Mouse (Mus musculus) hindbrain, postnatal 0 days (tissue): ENCODE measurements at regions not wholly inside any gene's neighbourhood (a gene's known extent, or its start where the extent isn't known, plus 50 kb on each side); places are given as distances from the start of the nearest gene placed in this dataset.

Experiments used
- ATAC-seq: fragments of 200-750 bp; cut with Nextera tagmentation; 2 replicates; pipeline ENCODE4 v1.8.0; 2017; ENCODE audit warnings: mild to moderate bottlenecking, moderate TSS enrichment, moderate library complexity
- DNase-seq: peaks from one replicate; pipeline ENCODE4 v3.0.0-alpha.2; 2015; ENCODE audit warnings: low spot score
- H3K27ac ChIP-seq: fragments of 300-500 bp; sonication (generic); 2 replicates; pipeline ENCODE4 v1.5.1; 2014; ENCODE audit warnings: mild to moderate bottlenecking
- H3K27me3 ChIP-seq: fragments of 300-500 bp; sonication (generic); 2 replicates; pipeline ENCODE4 v1.6.1; 2014; ENCODE audit warnings: low read length, mixed read lengths; ENCODE audit not compliant: insufficient read depth
- H3K36me3 ChIP-seq: fragments of 300-500 bp; sonication (generic); 2 replicates; pipeline ENCODE4 v1.6.1; 2014; ENCODE audit warnings: low read length, mixed read lengths; ENCODE audit not compliant: insufficient read depth
- H3K4me1 ChIP-seq: fragments of 300-500 bp; sonication (generic); 2 replicates; pipeline ENCODE4 v1.6.1; 2014; ENCODE audit warnings: antibody characterized with exemption, low read length, mixed read lengths; ENCODE audit not compliant: insufficient read depth
- H3K4me2 ChIP-seq: fragments of 300-500 bp; sonication (generic); 2 replicates; pipeline ENCODE4 v1.6.1; 2014; ENCODE audit warnings: low read depth, mild to moderate bottlenecking, low read length, moderate library complexity, mixed read lengths
- H3K4me3 ChIP-seq: fragments of 300-500 bp; sonication (generic); 2 replicates; pipeline ENCODE4 v1.5.1; 2014; ENCODE audit warnings: low read length
- H3K9ac ChIP-seq: fragments of 300-500 bp; sonication (generic); replicated peaks from 2 replicates; pipeline ENCODE4 v1.6.1; 2014; ENCODE audit warnings: mild to moderate bottlenecking, low read length, moderate library complexity, mixed read lengths
- H3K9me3 ChIP-seq: fragments of 300-500 bp; sonication (generic); 2 replicates; pipeline ENCODE4 v1.6.1; 2016; ENCODE audit warnings: low read length, mixed read lengths
- CTCF ChIP-seq: IDR thresholded peaks from 2 replicates; pipeline ENCODE4 v1.5.1; 2016; ENCODE audit warnings: antibody characterized with exemption, control low read depth, low read depth
- WGBS: fragments of 180-500 bp; shearing (Covaris S2); extraction: QIAGEN DNeasy Blood & Tissue Kit; methylation state at CpG from one replicate; pipeline ENCODE4 v1.1.7; 2014; 5-methylcytosine and 5-hydroxymethylcytosine counted together
- microRNA-seq, 2 experiments: library from miRNA; unstranded; fragments of <30 nt; microRNA quantifications; one replicate each; pipeline ENCODE4; 2016

DNA sequence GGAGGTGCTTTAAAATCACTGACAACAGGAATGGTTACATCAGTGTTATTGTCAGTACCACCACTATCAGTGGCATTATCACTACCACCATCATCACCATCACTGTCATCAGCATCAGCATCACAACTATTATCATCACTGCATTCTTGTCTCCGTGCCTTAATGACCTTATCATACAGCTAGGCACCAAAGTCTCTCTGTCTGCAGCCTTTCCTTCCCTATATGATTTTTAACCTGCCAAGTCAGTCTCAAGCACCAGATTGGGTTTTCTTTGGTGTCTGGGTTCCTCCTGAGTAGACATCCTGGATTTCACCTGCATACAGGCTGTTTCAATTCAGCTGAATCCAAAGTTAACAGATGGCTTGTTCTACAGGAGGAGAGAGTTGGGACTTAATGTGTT is 78.9 kb upstream of the Api5 start:
- ATAC-seq (no peak), DNase-seq (no peak)
- 82% methylated on average over 1 of the region's 1 CpGs for WGBS
- Histone ChIP-seq H3K9me3 (no peaks in the 10 kb centered on the region), H3K4me2 (no peak overlapping the region), H3K27me3 (no peaks in the 10 kb centered on the region), H3K4me3 (no peak overlapping the region), H3K4me1 (no peaks in the 10 kb centered on the region), H3K9ac (no peak overlapping the region), H3K27ac (no peak overlapping the region), H3K36me3 (no peaks in the 10 kb centered on the region)
- no peak for TF ChIP-seq CTCF

DNA sequence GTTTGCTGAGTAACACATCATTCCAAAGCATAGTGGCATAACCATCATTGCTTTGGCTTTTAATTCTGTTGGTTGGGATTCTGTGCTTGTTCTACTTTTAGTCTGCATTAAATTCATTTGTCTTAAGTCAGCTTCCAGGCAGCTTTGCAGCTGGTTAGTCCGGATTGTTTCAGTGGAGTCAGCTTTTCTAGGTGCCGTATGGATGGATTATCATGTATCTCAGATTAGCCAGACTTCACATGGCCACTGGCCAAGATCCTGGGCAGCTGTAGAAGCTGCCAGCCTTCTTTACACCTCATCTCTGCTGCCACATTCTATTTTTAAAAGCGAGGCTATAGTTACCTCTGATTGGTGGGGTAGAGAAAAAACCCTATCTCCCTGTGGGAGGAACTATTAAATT is 74.1 kb upstream of the Api5 start:
- Histone ChIP-seq H3K27ac (no peak overlapping the region), H3K9ac (no peak overlapping the region), H3K4me1 (no peaks in the 10 kb centered on the region), H3K4me2 (no peak overlapping the region), H3K4me3 (no peak overlapping the region), H3K9me3 (no peaks in the 10 kb centered on the region), H3K27me3 (no peaks in the 10 kb centered on the region), H3K36me3 (no peaks in the 10 kb centered on the region)
- DNase-seq (peak; percentile 44), ATAC-seq (no peak)
- TF ChIP-seq CTCF, result no peak
- 55% methylated on average over 3 of the region's 3 CpGs for WGBS

DNA sequence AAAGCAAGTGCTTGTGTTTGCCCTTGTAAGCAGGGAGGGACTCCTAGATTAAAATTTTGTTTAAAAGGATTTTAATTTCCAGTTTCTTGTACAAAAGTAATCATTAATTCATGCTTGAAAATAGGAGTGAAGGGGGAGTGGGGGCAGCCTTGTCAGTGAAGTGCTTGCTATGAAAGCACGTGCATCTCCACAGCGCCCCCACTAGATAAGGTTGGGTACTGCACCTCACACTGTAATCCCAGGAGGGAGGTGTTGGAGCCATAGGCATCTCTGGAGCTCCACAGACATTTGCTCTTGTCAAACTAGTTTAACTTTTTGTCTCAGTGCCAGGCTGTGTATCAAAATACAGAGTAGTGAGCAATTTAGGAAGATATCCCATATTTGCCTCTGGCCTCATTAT is 62.7 kb upstream of the Api5 start:
- peak; percentile 46 for TF ChIP-seq CTCF
- H3K9me3 ChIP-seq, result no peaks in the 10 kb centered on the region
- H3K36me3 ChIP-seq, result no peaks in the 10 kb centered on the region
- WGBS, result 45% methylated on average over 2 of the region's 2 CpGs
- H3K27ac ChIP-seq, result no peak overlapping the region
- no peak overlapping the region for H3K4me3 ChIP-seq
- DNase-seq, result no peak
- H3K4me1 ChIP-seq, result no peaks in the 10 kb centered on the region
- no peak overlapping the region for H3K9ac ChIP-seq
- no peaks in the 10 kb centered on the region for H3K27me3 ChIP-seq
- H3K4me2 ChIP-seq, result no peak overlapping the region
- no peak for ATAC-seq

DNA sequence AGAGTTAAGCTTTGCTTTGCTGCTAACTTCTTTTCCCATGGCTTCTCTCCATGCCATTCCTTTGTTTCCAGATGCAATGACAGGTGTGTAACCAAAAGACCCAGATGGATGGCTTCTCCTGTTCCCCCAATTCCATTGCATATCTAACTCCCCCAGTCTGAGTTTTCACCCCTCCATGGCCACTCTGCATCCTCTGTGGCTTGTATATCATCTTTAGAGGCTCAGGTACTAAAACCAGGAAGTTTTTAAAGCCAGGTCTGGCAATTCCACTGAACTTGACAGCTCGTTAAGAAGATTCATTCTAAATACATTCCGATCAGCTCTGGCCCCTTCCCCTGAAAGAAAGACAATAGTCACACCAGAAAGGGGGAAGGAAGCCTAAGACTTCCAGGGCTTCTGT is 60.6 kb upstream of the Api5 start:
- WGBS, result 69% methylated on average over 2 of the region's 2 CpGs

More for the DNA sequence above, 60.6 kb upstream of the Api5 start:
- no peaks in the 10 kb centered on the region for H3K27me3 ChIP-seq
- H3K4me3 ChIP-seq, result no peak overlapping the region
- no peak overlapping the region for H3K4me2 ChIP-seq
- H3K27ac ChIP-seq, result no peak overlapping the region
- no peaks in the 10 kb centered on the region for H3K4me1 ChIP-seq
- H3K9me3 ChIP-seq, result no peaks in the 10 kb centered on the region
- TF ChIP-seq CTCF, result no peak
- H3K36me3 ChIP-seq, result no peaks in the 10 kb centered on the region
- H3K9ac ChIP-seq, result no peak overlapping the region
- DNase-seq, result no peak
- no peak for ATAC-seq

Small RNA genes in the stretch of these regions (microRNA-seq; reads per million reads assigned to microRNA genes)
- gene Gm44461, result 0 reads per million in 2 experiments
